Mouse (Mus musculus): Measurements from ENCODE around the gene Ctnnbl1. TPM values are rescaled to one million over a fixed set of nuclear protein-coding genes. Genes with fewer than 3 reads are reported as not detected.
A peak's percentile ranks its signal among the peaks of the same experiment; 100 is the strongest.

The Ctnnbl1 gene
- polyA plus RNA-seq, 1 experiment from 2014 or later, result 96.0 TPM

DNA sequence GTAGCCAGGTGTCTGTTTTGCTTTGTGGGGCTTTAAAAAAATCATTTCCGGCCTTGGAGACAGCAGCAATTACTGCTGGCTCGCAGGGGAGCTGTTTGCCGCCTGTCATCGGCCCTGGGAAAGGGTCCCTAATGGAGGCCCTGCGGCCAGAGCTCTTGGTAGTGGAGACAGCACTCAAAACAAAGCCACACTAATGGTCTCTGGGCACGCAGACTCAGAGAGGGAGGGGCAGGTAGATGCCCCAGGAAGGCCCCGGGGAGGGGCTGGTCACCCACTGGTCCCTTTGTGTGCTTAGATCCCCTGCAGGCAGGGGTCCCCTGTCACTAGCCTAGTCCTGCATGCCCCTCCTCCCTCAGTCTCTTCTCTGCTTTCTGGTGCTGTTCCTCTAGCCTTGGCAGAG is 186.2 kb downstream of the Ctnnbl1 start:
- no peak for DNase-seq (ENCODE audit: low spot score)
- Histone ChIP-seq H3K36me3 (no peaks in the 10 kb centered on the region), H3K4me1 (peaks cover 30% of the 10 kb centered on the region), H3K4me3 (no peak overlapping the region), H3K9me3 (replicated peaks) (no peaks in the 10 kb centered on the region), H3K27ac (replicated peaks) (peak overlapping the region; percentile 1; the same call in 1 of the 2 replicates), H3K27me3 (ENCODE audit: low read depth, poor library complexity, severe bottlenecking) (peaks cover 38% of the 10 kb centered on the region)
- 18% methylated on average over 7 of the region's 7 CpGs for WGBS

- Histone ChIP-seq H3K36me3 (no peaks in the 10 kb centered on the region), H3K4me3 (no peak overlapping the region), H3K27ac (replicated peaks) (no peak overlapping the region), H3K4me1 (peaks cover 26% of the 10 kb centered on the region), H3K27me3 (ENCODE audit: low read depth, poor library complexity, severe bottlenecking) (peaks cover 33% of the 10 kb centered on the region), H3K9me3 (replicated peaks) (no peaks in the 10 kb centered on the region)
- 68% methylated on average over 5 of the region's 5 CpGs for WGBS
- DNase-seq (ENCODE audit: low spot score), result no peak
These were observed 187.3 kb downstream of the Ctnnbl1 start for GRCm38 (mm10) chr2:157924504-157924903.

GRCm38 (mm10) chr2:157926502-157926901 is 189.3 kb downstream of the Ctnnbl1 start:
- DNase-seq (ENCODE audit: low spot score), result no peak
- no peaks in the 10 kb centered on the region for H3K9me3 ChIP-seq (replicated peaks)
- H3K27me3 ChIP-seq (ENCODE audit: low read depth, poor library complexity, severe bottlenecking), result peaks cover 33% of the 10 kb centered on the region
- H3K27ac ChIP-seq (replicated peaks), result no peak overlapping the region
- peaks cover 26% of the 10 kb centered on the region for H3K4me1 ChIP-seq
- no peak overlapping the region for H3K4me3 ChIP-seq
- 69% methylated on average over 7 of the region's 7 CpGs for WGBS
- H3K36me3 ChIP-seq, result no peaks in the 10 kb centered on the region

DNA sequence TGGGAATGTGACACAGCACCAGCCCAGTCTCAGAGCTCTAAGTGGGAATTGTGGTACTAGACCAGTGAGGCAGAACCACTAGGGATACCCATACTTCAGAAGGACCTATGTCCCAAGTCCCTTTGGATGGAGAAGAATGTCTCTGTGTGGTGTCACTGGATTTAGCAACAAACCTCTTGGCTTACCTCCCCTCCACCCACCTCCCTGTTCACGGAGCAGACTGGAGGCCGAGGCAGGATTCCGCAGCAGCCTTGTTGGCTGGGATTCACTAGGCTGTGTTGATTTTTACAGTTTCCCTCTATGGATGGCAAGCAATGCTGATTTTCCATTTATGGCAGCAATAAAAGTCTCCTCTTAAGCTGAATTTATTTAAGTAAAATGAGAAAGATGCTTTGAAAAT is 189.7 kb downstream of the Ctnnbl1 start:
- Histone ChIP-seq H3K4me3 (no peak overlapping the region), H3K27ac (replicated peaks) (no peak overlapping the region), H3K36me3 (no peaks in the 10 kb centered on the region), H3K27me3 (ENCODE audit: low read depth, poor library complexity, severe bottlenecking) (peaks cover 32% of the 10 kb centered on the region), H3K9me3 (replicated peaks) (no peaks in the 10 kb centered on the region), H3K4me1 (peaks cover 26% of the 10 kb centered on the region)
- no peak for DNase-seq (ENCODE audit: low spot score)
- whole genome bisulfite sequencing, result 78% methylated on average over 3 of the region's 3 CpGs

DNA sequence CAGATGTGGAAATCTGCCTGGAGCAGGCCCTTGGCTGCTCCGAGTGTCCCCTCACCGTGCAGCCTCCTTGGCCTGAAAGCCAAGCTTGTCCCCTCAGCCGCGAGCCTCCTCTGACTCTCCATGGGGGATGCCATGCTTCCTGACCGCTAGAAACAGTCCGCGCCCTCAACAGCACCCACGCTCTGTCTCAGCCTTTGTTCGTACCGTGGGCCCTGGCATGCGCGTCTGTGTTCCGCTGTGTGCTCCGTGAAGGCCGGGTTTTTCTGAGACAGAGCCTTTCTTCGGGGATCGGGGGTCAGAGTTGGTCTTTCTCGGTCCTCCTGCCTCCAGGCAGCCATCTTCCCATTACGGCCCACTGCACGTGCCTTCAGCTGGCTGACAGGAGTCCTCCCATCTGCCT is 190.2 kb downstream of the Ctnnbl1 start:
- 62% methylated on average over 20 of the region's 20 CpGs for WGBS
- H3K9me3 ChIP-seq (replicated peaks), result no peaks in the 10 kb centered on the region
- H3K4me1 ChIP-seq, result peaks cover 26% of the 10 kb centered on the region
- H3K27ac ChIP-seq (replicated peaks), result peak overlapping the region; percentile 59; the same call in 1 of the 2 replicates
- no peaks in the 10 kb centered on the region for H3K36me3 ChIP-seq
- H3K4me3 ChIP-seq, result no peak overlapping the region
- DNase-seq (ENCODE audit: low spot score), result no peak
- H3K27me3 ChIP-seq (ENCODE audit: low read depth, poor library complexity, severe bottlenecking), result peaks cover 29% of the 10 kb centered on the region

GRCm38 (mm10) chr2:157927815-157928214 is 190.6 kb downstream of the Ctnnbl1 start:
- Histone ChIP-seq H3K9me3 (replicated peaks) (no peaks in the 10 kb centered on the region), H3K27me3 (ENCODE audit: low read depth, poor library complexity, severe bottlenecking) (peaks cover 29% of the 10 kb centered on the region), H3K4me3 (no peak overlapping the region), H3K27ac (replicated peaks) (peak overlapping the region; percentile 59; the same call in 1 of the 2 replicates), H3K36me3 (no peaks in the 10 kb centered on the region), H3K4me1 (peaks cover 23% of the 10 kb centered on the region)
- DNase-seq (ENCODE audit: low spot score), result no peak
- 10% methylated on average over 2 of the region's 2 CpGs for WGBS

- Histone ChIP-seq H3K4me3 (no peak overlapping the region), H3K27ac (replicated peaks) (no peak overlapping the region), H3K4me1 (peaks cover 22% of the 10 kb centered on the region), H3K36me3 (no peaks in the 10 kb centered on the region), H3K9me3 (replicated peaks) (no peaks in the 10 kb centered on the region), H3K27me3 (ENCODE audit: low read depth, poor library complexity, severe bottlenecking) (peaks cover 8% of the 10 kb centered on the region; the same call in 1 of the 2 replicates)
- DNase-seq (ENCODE audit: low spot score), result no peak
- WGBS, result 84% methylated on average over 4 of the region's 4 CpGs
These were observed 195.5 kb downstream of the Ctnnbl1 start for GRCm38 (mm10) chr2:157932655-157933054.

GRCm38 (mm10) chr2:157935444-157936171 is 198.4 kb downstream of the Ctnnbl1 start:
- H3K9me3 ChIP-seq (replicated peaks), result no peaks in the 10 kb centered on the region
- no peaks in the 10 kb centered on the region for H3K36me3 ChIP-seq
- DNase-seq (ENCODE audit: low spot score), result no peak
- H3K4me3 ChIP-seq, result no peak overlapping the region
- peaks cover 21% of the 10 kb centered on the region for H3K4me1 ChIP-seq
- H3K27me3 ChIP-seq (ENCODE audit: low read depth, poor library complexity, severe bottlenecking), result peaks cover 32% of the 10 kb centered on the region
- WGBS, result 85% methylated on average over 11 of the region's 11 CpGs
- no peak overlapping the region for H3K27ac ChIP-seq (replicated peaks)

GRCm38 (mm10) chr2:157936676-157937075 is 199.5 kb downstream of the Ctnnbl1 start:
- 82% methylated on average over 4 of the region's 4 CpGs for WGBS

DNA sequence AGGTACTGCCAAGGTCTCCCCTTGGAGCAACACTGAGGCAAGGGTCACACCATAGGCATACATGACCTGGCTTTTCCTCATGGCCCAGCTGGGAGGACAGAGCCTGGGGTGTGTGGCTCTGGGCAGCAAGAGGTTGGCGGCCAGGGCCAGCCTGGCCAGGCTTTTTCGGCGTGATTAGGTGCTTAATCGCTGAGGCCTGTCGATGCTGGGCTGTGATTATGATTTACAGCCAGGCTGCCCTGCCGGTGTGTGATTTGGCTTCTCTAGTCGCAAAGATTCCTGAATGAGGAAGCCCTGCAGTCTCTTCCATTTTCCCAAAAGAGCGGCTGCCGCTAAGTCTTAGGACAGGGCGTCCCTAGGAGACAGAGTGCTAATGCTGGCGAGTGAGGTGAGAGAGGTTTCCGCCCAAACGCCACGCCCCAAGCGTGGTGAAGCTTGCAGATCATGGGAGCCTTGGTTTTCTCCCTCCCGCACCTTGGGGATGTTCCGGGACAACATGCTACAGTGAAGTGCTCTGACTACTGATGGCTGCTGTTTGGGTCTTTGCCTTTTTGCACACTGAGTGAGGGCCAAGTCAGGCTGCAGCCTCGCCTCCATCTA is 203.5 kb downstream of the Ctnnbl1 start:
- peak overlapping the region; percentile 39; the same call in 1 of the 2 replicates for H3K27ac ChIP-seq (replicated peaks)
- H3K9me3 ChIP-seq (replicated peaks), result no peaks in the 10 kb centered on the region
- WGBS, result 8% methylated on average over 18 of the region's 18 CpGs
- H3K27me3 ChIP-seq (ENCODE audit: low read depth, poor library complexity, severe bottlenecking), result peaks cover 66% of the 10 kb centered on the region
- H3K36me3 ChIP-seq, result no peaks in the 10 kb centered on the region
- peak; percentile 26 for DNase-seq (ENCODE audit: low spot score)
- peak overlapping the region; percentile 38 for H3K4me3 ChIP-seq
- peaks cover 36% of the 10 kb centered on the region for H3K4me1 ChIP-seq

More at GRCm38 (mm10) chr2:157936676-157937075, 199.5 kb downstream of the Ctnnbl1 start:
- Histone ChIP-seq H3K27ac (replicated peaks) (no peak overlapping the region), H3K9me3 (replicated peaks) (no peaks in the 10 kb centered on the region), H3K27me3 (ENCODE audit: low read depth, poor library complexity, severe bottlenecking) (peaks cover 42% of the 10 kb centered on the region), H3K4me1 (peaks cover 32% of the 10 kb centered on the region), H3K36me3 (no peaks in the 10 kb centered on the region), H3K4me3 (no peak overlapping the region)
- DNase-seq (ENCODE audit: low spot score), result no peak

Other genes with a start within 250 kb of the Ctnnbl1 start
- gene Nnat, start 177.3 kb upstream of the Ctnnbl1 start, polyA plus RNA-seq (2016; fragmentation: Nextera tagmentation; extraction: Ambion mirVana), result 1,354 and 2,071 TPM in 2 replicates
- gene Blcap, start 166.1 kb upstream of the Ctnnbl1 start, polyA plus RNA-seq (2016; fragmentation: Nextera tagmentation; extraction: Ambion mirVana), result 76.4 and 103 TPM in 2 replicates
- gene Vstm2l, start 177.3 kb downstream of the Ctnnbl1 start, polyA plus RNA-seq (2016; fragmentation: Nextera tagmentation; extraction: Ambion mirVana), result 0.53 and 1.4 TPM in 2 replicates